Mouse (Mus musculus) lung, postnatal 25 days (tissue): Measurements from ENCODE around the gene Khsrp.

Source experiments
- DNase-seq: peaks from one replicate; pipeline ENCODE4 v3.0.0; 2022; ENCODE audit warnings: low spot score

Gene Khsrp

GRCm38 (mm10) chr17:57029691-57030090 lies 1.6 kb downstream of the Khsrp start:
- DNase-seq, result no peak

- no peak for DNase-seq
These were observed 3.9 kb downstream of the Khsrp start for GRCm38 (mm10) chr17:57027471-57027870.

- no peak for DNase-seq
These were observed 10.4 kb downstream of the Khsrp start for GRCm38 (mm10) chr17:57020960-57021359.

- no peak for DNase-seq
These were observed 11.6 kb downstream of the Khsrp start for GRCm38 (mm10) chr17:57019693-57020092.

GRCm38 (mm10) chr17:57012245-57012795 lies 19.0 kb downstream of the Khsrp start:
- no peak for DNase-seq

GRCm38 (mm10) chr17:57011236-57012141 lies 19.8 kb downstream of the Khsrp start, which contains the start of the genes Gtf2f1 and Gm17949:
Gene Gtf2f1, minus strand, starts transcription at chr17:57011288.
Gene Gm17949, plus strand, starts transcription at chr17:57011469.
- DNase-seq, result peak; percentile 92

- DNase-seq, result no peak
These were observed 20.4 kb downstream of the Khsrp start for GRCm38 (mm10) chr17:57010911-57011235.

GRCm38 (mm10) chr17:57007137-57007905 lies 24.0 kb downstream of the Khsrp start:
- DNase-seq, result no peak

GRCm38 (mm10) chr17:57003994-57004393 lies 27.3 kb downstream of the Khsrp start:
- no peak for DNase-seq

GRCm38 (mm10) chr17:57001228-57001627 lies 30.1 kb downstream of the Khsrp start:
- no peak for DNase-seq

GRCm38 (mm10) chr17:56999968-57000609 lies 31.2 kb downstream of the Khsrp start, which contains the start of gene Pspn:
Gene Pspn, minus strand, starts transcription at chr17:57000018.
- DNase-seq, result no peak

- DNase-seq, result no peak
These were observed 31.9 kb downstream of the Khsrp start for GRCm38 (mm10) chr17:56999414-56999813.

GRCm38 (mm10) chr17:56997029-56997667 lies 34.2 kb downstream of the Khsrp start, which contains the start of gene Alkbh7:
Gene Alkbh7, plus strand, starts transcription at chr17:56997339.
- DNase-seq, result peak; percentile 99

- no peak for DNase-seq
These were observed 34.8 kb downstream of the Khsrp start for GRCm38 (mm10) chr17:56996506-56996905.

GRCm38 (mm10) chr17:56995046-56995445 lies 36.3 kb downstream of the Khsrp start:
- DNase-seq, result no peak

- DNase-seq, result no peak
These were observed 40.4 kb downstream of the Khsrp start for GRCm38 (mm10) chr17:56990966-56991365.

- DNase-seq, result peak; percentile 98
These were observed 41.1 kb downstream of the Khsrp start, which contains the start of gene Clpp for GRCm38 (mm10) chr17:56990115-56990746. Gene Clpp, plus strand, starts transcription at chr17:56990305.

GRCm38 (mm10) chr17:56989467-56990114 lies 41.7 kb downstream of the Khsrp start:
- peak; percentile 85 for DNase-seq

- no peak for DNase-seq
These were observed 42.3 kb downstream of the Khsrp start for GRCm38 (mm10) chr17:56988921-56989430.

- DNase-seq, result no peak
These were observed 42.9 kb downstream of the Khsrp start for GRCm38 (mm10) chr17:56988441-56988840.
